Mouse (Mus musculus): ENCODE results near the gene Zfp786.
"Not testable (repeated sequence)": the region's sequence is repeated elsewhere in the genome, so short reads cannot be mapped to it uniquely, and the experiment has no call there.

DNA sequence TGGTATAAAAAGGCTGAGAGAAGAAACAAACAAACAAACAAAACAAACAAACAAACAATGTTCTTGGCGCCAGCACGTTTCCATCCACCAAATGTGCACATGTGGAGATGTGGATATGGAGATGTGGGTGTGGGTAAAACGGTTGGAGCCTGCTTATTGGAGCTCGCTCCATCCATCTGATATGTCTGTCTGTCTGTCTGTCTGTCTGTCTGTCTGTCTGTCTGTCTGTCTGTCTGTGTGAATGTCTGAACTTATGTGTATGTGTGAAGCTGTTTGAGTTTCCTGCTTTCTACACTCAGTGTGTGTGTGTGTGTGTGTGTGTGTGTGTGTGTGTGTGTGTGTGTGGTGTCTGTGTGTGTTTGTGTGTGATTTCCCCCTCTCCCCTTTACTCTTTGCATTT is 60.8 kb downstream of the Zfp786 start:
- TF ChIP-seq CTCF (IDR thresholded peaks at IDR 0.05; ENCODE audit: control insufficient read depth, insufficient read depth, insufficient read length); USF1 (IDR thresholded peaks at IDR 0.05; ENCODE audit: low read depth); CEBPB (IDR thresholded peaks at IDR 0.05; ENCODE audit: low read depth); MAX (IDR thresholded peaks at IDR 0.05): not testable (repeated sequence)
